Mouse (Mus musculus) stomach, postnatal 0 days (tissue): Measurements from ENCODE around the gene Ankmy1.

Source experiments
- CTCF ChIP-seq: IDR thresholded peaks from 2 replicates; pipeline ENCODE4 v1.5.1; 2016; ENCODE audit warnings: antibody characterized with exemption, low read depth, mild to moderate bottlenecking, moderate library complexity
- EP300 ChIP-seq: optimal IDR thresholded peaks from 2 replicates; pipeline ENCODE3; 2016; ENCODE audit warnings: antibody characterized with exemption

DNA sequence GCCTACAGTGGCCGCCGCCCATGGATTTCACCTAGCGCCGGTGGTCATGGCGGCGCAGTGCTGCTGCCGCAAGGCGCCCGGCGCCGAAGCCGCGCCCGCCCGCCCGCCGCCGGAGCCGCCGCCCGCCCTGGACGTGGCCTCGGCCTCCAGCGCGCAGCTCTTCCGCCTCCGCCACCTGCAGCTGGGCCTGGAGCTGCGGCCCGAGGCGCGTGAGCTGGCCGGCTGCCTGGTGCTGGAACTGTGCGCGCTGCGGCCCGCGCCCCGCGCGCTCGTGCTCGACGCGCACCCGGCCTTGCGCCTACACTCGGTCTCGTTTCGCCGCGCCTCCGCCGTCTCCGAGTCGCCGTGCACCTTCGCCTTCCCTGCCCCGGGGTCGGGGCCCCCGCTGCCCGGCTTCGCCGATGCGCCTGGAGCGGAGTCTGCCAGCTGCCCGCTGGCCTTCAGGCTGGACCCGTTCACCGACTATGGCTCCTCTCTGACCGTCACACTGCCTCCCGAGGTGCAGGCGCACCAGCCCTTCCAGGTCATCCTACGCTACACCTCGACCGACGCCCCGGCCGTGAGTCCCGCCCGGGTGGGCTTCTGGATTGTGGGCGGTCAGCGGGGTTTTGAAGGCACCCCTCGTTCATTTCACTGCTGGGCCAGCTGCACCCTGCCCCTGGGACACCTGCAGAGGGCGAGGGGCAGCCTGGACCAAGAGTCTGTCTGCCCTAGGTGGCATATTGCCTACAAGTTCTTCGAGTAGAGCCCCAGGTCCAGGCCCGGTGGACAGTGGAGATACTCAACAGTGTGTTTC is 8.4 kb upstream of the Ankmy1 start:
- no peak; the same call in 1 of the 2 replicates for TF ChIP-seq CTCF
- no peak for TF ChIP-seq EP300
